Mouse (Mus musculus): ENCODE measurements around the gene Gm45021.
"Not testable (repeated sequence)": the region's sequence is repeated elsewhere in the genome, so short reads cannot be mapped to it uniquely, and the experiment has no call there.

The Gm45021 gene

GRCm38 (mm10) chr6:48622186-48622843, 32.9 kb downstream of the Gm45021 start:
- not testable (repeated sequence) for DNase-seq

GRCm38 (mm10) chr6:48623460-48623859, 34.0 kb downstream of the Gm45021 start:
- DNase-seq: no peak

GRCm38 (mm10) chr6:48626464-48626863, 37.1 kb downstream of the Gm45021 start, which contains the start of gene AI854703:
Gene AI854703, plus strand, starts transcription at chr6:48626764.
- no peak for DNase-seq

- peak; percentile 52 for DNase-seq
Measured at GRCm38 (mm10) chr6:48626984-48627383, 37.6 kb downstream of the Gm45021 start.

- no peak for DNase-seq
Measured at GRCm38 (mm10) chr6:48627511-48627924, 38.1 kb downstream of the Gm45021 start.

GRCm38 (mm10) chr6:48628377-48628776, 39.0 kb downstream of the Gm45021 start:
- no peak for DNase-seq

- peak; percentile 66 for DNase-seq
Measured at GRCm38 (mm10) chr6:48628808-48629660, 39.6 kb downstream of the Gm45021 start.

GRCm38 (mm10) chr6:48629661-48630034, 40.2 kb downstream of the Gm45021 start:
- no peak for DNase-seq

GRCm38 (mm10) chr6:48630831-48631230, 41.4 kb downstream of the Gm45021 start:
- DNase-seq: no peak

- DNase-seq: no peak
Measured at GRCm38 (mm10) chr6:48635105-48635504, 45.7 kb downstream of the Gm45021 start.

GRCm38 (mm10) chr6:48636515-48636914, 47.1 kb downstream of the Gm45021 start:
- DNase-seq: no peak

GRCm38 (mm10) chr6:48637811-48638500, 48.5 kb downstream of the Gm45021 start:
- no peak for DNase-seq

- DNase-seq: no peak
Measured at GRCm38 (mm10) chr6:48638553-48638952, 49.1 kb downstream of the Gm45021 start.

- no peak for DNase-seq
Measured at GRCm38 (mm10) chr6:48641391-48641790, 52.0 kb downstream of the Gm45021 start.

- DNase-seq: peak; percentile 41
Measured at GRCm38 (mm10) chr6:48642764-48643292, 53.4 kb downstream of the Gm45021 start.

- DNase-seq: peak; percentile 84
Measured at GRCm38 (mm10) chr6:48645660-48646308, 56.4 kb downstream of the Gm45021 start.

GRCm38 (mm10) chr6:48646309-48646690, 56.9 kb downstream of the Gm45021 start:
- DNase-seq: no peak

- DNase-seq: peak; percentile 92
Measured at GRCm38 (mm10) chr6:48646995-48647394, 57.6 kb downstream of the Gm45021 start, which contains the start of gene Gimap8. Gene Gimap8, plus strand, starts transcription at chr6:48647234.

GRCm38 (mm10) chr6:48647611-48648010, 58.2 kb downstream of the Gm45021 start:
- no peak for DNase-seq

GRCm38 (mm10) chr6:48648779-48649178, 59.4 kb downstream of the Gm45021 start:
- no peak for DNase-seq

GRCm38 (mm10) chr6:48650041-48650440, 60.6 kb downstream of the Gm45021 start:
- no peak for DNase-seq

GRCm38 (mm10) chr6:48658721-48659120, 69.3 kb downstream of the Gm45021 start:
- DNase-seq: no peak
